Mouse (Mus musculus): ENCODE measurements around the gene Prl5a1.

The Prl5a1 gene

DNA sequence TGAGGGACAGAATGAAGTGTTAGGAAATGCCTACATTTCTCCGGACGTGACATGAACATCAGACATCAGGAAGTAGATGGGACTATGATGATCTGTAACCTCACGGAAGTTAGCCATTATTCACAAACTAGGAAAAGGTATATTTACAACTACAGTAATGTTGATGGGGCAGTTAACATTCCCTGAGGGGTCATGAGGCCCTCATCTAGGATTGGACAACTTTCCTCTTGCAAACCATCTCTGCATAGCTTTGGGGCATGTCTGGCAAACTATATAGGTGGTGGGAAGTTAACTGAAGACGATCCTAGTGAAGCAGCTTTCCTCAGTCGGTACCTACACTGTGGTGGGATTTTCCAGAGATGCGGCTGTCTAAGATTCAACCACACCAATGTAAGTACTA, at the start of gene Prl5a1:
Gene Prl5a1, plus strand, starts transcription at position 301 of the 400 bp plus-strand sequence.
- no peak for DNase-seq (ENCODE audit: low spot score in 2 of 2)

GRCm38 (mm10) chr13:28096161-28096560, 46.1 kb upstream of the Prl5a1 start:
- DNase-seq (ENCODE audit: low spot score in 2 of 2) = no peak

GRCm38 (mm10) chr13:28108536-28108935, 33.7 kb upstream of the Prl5a1 start:
- no peak for DNase-seq (ENCODE audit: low spot score in 2 of 2)

- no peak for DNase-seq (ENCODE audit: low spot score in 2 of 2)
These were observed 9.5 kb upstream of the Prl5a1 start for GRCm38 (mm10) chr13:28132781-28133180.

DNA sequence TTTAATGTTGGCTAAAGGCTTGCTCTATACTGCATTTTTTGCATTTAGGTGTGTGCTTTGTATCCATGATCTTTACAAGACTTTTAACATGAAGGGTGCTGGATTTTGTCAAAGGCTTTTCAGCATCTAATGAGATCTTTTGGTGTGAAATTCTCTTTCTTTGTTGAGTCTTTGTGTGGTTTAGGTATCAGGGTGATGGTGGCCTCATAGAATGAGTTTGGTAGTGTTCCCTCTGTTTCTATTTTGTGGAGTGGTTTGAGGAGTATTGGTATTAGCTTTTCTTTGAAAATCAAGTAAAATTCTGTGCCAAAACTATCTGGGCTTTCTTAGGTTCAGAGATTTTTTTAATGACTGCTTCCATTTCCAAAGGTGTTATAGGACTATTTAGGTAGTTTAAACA, 6.5 kb upstream of the Prl5a1 start:
- no peak for DNase-seq (ENCODE audit: low spot score in 2 of 2)

Data from frontal cortex, postnatal 14 days (tissue).